Mouse (Mus musculus) heart, embryonic 15.5 days (tissue): ENCODE results near the gene Prrg2. TPM values are rescaled to one million over a fixed set of nuclear protein-coding genes. Genes with fewer than 3 reads are reported as not detected.
A peak's percentile ranks its signal among the peaks of the same experiment; 100 is the strongest.

ENCODE experiments used
- ATAC-seq: fragments of 200-750 bp; cut with Nextera tagmentation; replicated peaks from 2 replicates; pipeline ENCODE4 v1.8.0; 2017; ENCODE audit warnings: low read depth, moderate TSS enrichment; ENCODE audit not compliant: insufficient number of reproducible peaks, insufficient read depth, low FRiP score
- H3K27ac ChIP-seq: fragments of 300-500 bp; sonication (generic); 2 replicates; pipeline ENCODE4 v1.5.1; 2015; ENCODE audit warnings: mild to moderate bottlenecking, inconsistent platforms
- H3K27me3 ChIP-seq: fragments of 300-500 bp; sonication (generic); 2 replicates; pipeline ENCODE4 v1.6.1; 2015; ENCODE audit warnings: inconsistent platforms
- H3K36me3 ChIP-seq: fragments of 300-500 bp; sonication (generic); 2 replicates; pipeline ENCODE4 v1.6.1; 2015; ENCODE audit warnings: mild to moderate bottlenecking, inconsistent platforms
- H3K4me1 ChIP-seq: fragments of 300-500 bp; sonication (generic); replicated peaks from 2 replicates; pipeline ENCODE4 v1.6.1; 2015; ENCODE audit warnings: inconsistent platforms
- H3K4me2 ChIP-seq: fragments of 300-500 bp; sonication (generic); 2 replicates; pipeline ENCODE4 v1.6.1; 2015; ENCODE audit warnings: inconsistent platforms, mild to moderate bottlenecking, moderate library complexity
- H3K4me3 ChIP-seq: fragments of 300-500 bp; sonication (generic); 2 replicates; pipeline ENCODE4 v1.5.1; 2015; ENCODE audit warnings: mild to moderate bottlenecking, inconsistent platforms
- H3K9ac ChIP-seq: fragments of 300-500 bp; sonication (generic); 2 replicates; pipeline ENCODE4 v1.6.1; 2015; ENCODE audit warnings: mild to moderate bottlenecking, inconsistent platforms
- H3K9me3 ChIP-seq: fragments of 300-500 bp; sonication (generic); replicated peaks from 2 replicates; pipeline ENCODE4 v1.6.1; 2016; ENCODE audit warnings: inconsistent platforms
- WGBS: fragments of 180-500 bp; shearing (Covaris S2); methylation state at CpG from one replicate; pipeline ENCODE4 v1.1.7; 2015; ENCODE audit warnings: mixed read lengths; 5-methylcytosine and 5-hydroxymethylcytosine counted together
- polyA plus RNA-seq: library from polyadenylated mRNA; unstranded; fragments of >200 nt; fragmentation: Nextera tagmentation; extraction: Ambion mirVana; gene quantifications from 2 replicates; pipeline ENCODE4 v1.2.1, GENCODE M21; 2015

Gene Prrg2
- polyA plus RNA-seq, 1 experiment from 2014 or later: 12.9 TPM

DNA sequence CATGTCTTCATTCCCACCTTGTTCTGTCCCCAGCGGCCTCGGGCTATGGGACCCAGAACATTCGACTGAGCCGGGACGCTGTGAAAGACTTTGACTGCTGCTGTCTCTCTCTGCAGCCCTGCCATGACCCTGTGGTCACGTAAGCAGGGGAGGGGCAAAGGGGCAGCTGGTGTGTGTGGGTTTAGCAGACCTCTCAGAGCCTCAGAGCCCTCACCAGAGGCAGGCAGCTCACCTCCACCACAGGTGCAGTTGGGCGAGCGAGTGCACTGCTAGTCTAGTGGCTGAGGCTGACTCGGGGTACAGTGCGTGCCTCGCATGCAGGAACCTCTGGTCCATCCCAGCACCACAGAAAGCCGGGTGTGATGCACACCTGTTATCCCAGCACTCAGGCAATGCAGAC, 11.5 kb upstream of the Prrg2 start:
- H3K4me2 ChIP-seq: no peak overlapping the region
- no peaks in the 10 kb centered on the region for H3K9me3 ChIP-seq
- peaks cover 18% of the 10 kb centered on the region; the same call in 1 of the 2 replicates for H3K36me3 ChIP-seq
- WGBS: 87% methylated on average over 12 of the region's 12 CpGs
- peaks cover 19% of the 10 kb centered on the region for H3K4me1 ChIP-seq
- ATAC-seq: no peak
- H3K4me3 ChIP-seq: no peak overlapping the region
- H3K27me3 ChIP-seq: no peaks in the 10 kb centered on the region
- H3K27ac ChIP-seq: no peak overlapping the region
- no peak overlapping the region for H3K9ac ChIP-seq

DNA sequence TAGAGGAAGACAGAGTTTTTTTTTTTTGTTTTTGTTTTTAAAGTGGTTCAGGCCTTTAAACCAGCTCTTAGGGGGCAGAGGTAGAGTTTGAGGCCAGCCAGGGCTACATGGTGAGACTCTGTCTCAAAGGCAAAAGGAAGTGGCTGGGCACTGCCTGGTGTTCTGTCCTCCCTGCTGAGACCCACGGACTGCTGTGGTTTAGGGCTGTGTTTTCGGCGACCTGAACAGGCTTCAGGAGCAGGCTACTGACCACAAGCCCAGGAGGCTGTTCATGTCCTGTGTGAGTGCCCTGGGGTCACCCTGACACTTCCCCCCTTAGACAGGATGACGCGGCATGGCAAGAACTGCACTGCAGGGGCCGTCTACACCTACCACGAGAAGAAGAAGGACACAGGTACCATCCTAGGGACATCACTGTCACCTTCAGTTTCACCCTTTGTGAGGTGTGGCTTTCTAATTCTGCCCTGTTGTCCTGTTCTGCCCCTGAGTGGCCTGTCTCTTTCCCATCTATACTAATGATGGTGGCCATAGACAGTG, 10.8 kb upstream of the Prrg2 start:
- WGBS: 68% methylated on average over 7 of the region's 7 CpGs
- no peak overlapping the region for H3K9ac ChIP-seq
- ATAC-seq: no peak
- H3K4me2 ChIP-seq: no peak overlapping the region
- H3K4me3 ChIP-seq: no peak overlapping the region
- H3K4me1 ChIP-seq: peaks cover 19% of the 10 kb centered on the region
- no peak overlapping the region for H3K27ac ChIP-seq
- H3K36me3 ChIP-seq: peaks cover 18% of the 10 kb centered on the region; the same call in 1 of the 2 replicates
- no peaks in the 10 kb centered on the region for H3K9me3 ChIP-seq
- no peaks in the 10 kb centered on the region for H3K27me3 ChIP-seq

DNA sequence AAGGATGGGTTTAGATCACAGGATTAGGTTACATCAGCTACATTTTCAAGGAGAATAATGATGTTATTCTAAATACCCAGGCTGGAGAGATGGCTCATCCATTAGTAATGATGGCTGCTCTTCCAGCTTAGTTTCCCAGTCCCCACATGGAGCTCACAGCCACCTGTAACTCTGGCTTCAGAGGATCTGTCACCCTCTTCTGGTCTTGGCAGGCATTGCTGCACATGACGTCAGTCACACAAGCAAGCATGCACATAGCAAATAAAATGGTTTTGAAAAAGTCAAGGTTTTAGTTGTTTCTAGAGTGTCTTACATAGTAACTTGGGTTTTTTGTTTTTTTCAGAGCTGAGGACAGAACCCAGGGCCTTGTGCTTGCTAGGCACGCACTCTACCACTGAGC, 9.8 kb upstream of the Prrg2 start:
- H3K9me3 ChIP-seq: no peaks in the 10 kb centered on the region
- H3K27ac ChIP-seq: no peak overlapping the region
- H3K27me3 ChIP-seq: no peaks in the 10 kb centered on the region
- H3K9ac ChIP-seq: no peak overlapping the region
- no peak overlapping the region for H3K4me3 ChIP-seq
- no peak overlapping the region for H3K4me2 ChIP-seq
- ATAC-seq: no peak
- whole genome bisulfite sequencing: 89% methylated on average over 2 of the region's 2 CpGs
- peaks cover 11% of the 10 kb centered on the region; the same call in 1 of the 2 replicates for H3K36me3 ChIP-seq
- H3K4me1 ChIP-seq: peaks cover 19% of the 10 kb centered on the region

DNA sequence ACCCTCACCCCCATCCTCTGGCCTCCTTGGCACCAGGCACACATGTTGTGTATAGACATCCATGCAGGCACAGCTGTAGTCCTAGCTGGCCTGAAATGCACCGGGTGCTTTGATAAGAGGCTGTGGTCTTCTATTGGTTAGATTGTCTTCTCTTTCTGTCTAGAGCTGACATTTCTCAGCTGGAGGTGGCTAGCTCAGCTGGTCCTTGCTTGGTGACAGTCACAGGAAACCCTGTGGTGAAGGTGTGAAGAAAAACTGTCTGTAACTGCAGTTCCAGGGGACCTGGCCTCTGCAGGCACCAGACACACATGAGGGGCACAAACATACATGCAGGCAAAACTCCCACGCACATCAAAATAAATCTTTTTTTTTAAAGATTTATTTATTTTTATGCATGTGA, 7.2 kb upstream of the Prrg2 start:
- Histone ChIP-seq H3K4me3 (no peak overlapping the region), H3K4me2 (no peak overlapping the region), H3K27me3 (no peaks in the 10 kb centered on the region), H3K9me3 (no peaks in the 10 kb centered on the region), H3K27ac (no peak overlapping the region), H3K36me3 (no peaks in the 10 kb centered on the region; the same call in 1 of the 2 replicates), H3K9ac (no peak overlapping the region), H3K4me1 (peaks cover 4% of the 10 kb centered on the region)
- 69% methylated on average over 2 of the region's 2 CpGs for WGBS
- ATAC-seq: no peak

DNA sequence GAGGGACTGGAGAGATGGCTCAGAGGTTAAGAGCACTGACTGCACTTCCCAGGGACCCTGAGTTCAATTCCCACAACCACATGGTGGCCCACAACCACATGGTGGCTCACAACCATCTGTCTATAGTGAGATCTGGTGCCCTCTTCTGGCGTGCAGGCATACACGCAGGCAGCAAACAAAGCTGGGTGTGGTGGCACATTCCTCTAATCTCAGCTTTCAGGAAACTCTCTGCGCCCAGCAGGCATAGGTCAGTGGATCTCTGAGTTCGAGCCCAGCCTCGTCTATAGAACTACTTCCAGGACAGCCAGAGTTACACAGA, 5.5 kb upstream of the Prrg2 start:
- 0 out of 2 replicates have a peak, but pooled peaks have one; percentile 3 for ATAC-seq
- no peak overlapping the region for H3K27ac ChIP-seq
- WGBS: 37% methylated on average over 5 of the region's 5 CpGs

DNA sequence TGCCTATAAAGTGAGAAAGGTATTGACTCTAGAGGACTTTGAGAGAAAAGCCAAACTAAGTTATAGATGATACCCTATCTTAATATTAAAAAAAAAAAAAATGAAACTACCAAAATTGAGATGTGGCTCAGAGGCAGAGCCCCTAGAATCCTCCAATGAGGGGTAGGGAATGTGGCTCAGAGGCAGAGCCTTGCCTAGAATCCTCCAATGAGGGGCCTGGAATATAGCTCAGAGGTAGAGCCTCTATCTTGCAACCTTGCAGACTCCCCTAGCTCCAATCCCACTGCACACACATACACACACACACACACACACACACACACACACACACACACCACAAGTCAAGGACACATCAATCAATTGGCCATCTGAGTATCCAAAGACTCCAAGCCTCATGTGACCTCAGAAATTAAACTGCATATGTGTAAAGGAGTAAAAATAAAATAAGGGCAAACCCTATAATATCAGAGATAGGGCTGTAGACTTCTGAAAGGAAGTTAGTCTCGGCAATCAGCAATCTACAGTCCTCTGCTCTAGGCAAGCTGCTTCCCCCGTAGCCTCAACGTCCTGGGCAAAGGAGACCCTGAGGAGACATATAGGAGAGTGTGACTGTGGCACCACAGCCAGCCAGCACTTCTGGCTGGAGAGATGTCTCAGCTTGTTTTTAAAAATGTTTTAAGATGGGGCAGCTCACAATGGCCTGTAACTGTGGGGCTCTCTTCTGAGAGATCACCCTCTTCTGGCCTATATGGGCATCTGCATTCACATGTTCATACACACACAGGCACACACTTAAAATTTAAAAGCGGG, 4.9 kb upstream of the Prrg2 start:
- H3K27me3 ChIP-seq: no peaks in the 10 kb centered on the region
- H3K4me3 ChIP-seq: no peak overlapping the region
- 0 out of 2 replicates have a peak, but pooled peaks cover 3% of the 10 kb centered on the region for H3K36me3 ChIP-seq
- H3K4me2 ChIP-seq: no peak overlapping the region
- H3K4me1 ChIP-seq: peaks cover 11% of the 10 kb centered on the region
- no peak overlapping the region for H3K9ac ChIP-seq
- H3K9me3 ChIP-seq: no peaks in the 10 kb centered on the region
- no peak for ATAC-seq
- H3K27ac ChIP-seq: no peak overlapping the region
- WGBS: 77% methylated on average over 4 of the region's 4 CpGs

More for the DNA sequence above, 5.5 kb upstream of the Prrg2 start:
- Histone ChIP-seq H3K9ac (no peak overlapping the region), H3K27me3 (no peaks in the 10 kb centered on the region), H3K9me3 (no peaks in the 10 kb centered on the region), H3K4me3 (no peak overlapping the region), H3K36me3 (0 out of 2 replicates have a peak, but pooled peaks cover 3% of the 10 kb centered on the region), H3K4me1 (peaks cover 10% of the 10 kb centered on the region), H3K4me2 (no peak overlapping the region)

DNA sequence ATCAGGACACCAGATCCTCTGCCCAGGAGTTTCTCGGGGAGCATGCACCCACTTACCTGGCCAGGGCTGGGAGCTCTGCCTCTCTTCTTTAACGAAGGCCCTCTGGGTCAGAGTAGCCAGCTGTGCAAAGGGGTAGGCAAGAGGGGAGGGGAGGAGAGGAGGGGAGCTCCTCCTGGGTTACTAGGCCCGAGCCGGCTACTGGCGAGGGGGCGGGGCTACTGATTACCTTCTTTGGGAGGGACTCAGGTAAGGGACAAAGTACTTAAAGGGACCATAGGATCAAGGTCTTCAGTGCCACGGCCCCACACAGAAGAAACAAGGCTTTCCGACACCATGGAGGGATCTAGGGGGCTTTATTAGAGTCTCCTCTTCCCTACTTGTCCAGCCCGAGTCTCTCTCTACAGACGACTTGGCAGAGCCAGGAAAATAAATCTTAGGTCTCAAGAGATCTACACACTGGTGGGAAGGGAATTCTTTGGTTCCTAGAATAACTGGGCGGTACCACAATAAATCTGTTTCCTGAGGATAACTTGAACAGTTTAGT, 873 bp downstream of the Prrg2 start:
- Histone ChIP-seq H3K36me3 (0 out of 2 replicates have a peak, but pooled peaks cover 3% of the 10 kb centered on the region), H3K4me3 (peak overlapping the region; percentile 71), H3K4me2 (peak overlapping the region; percentile 69), H3K4me1 (peaks cover 21% of the 10 kb centered on the region), H3K27me3 (no peaks in the 10 kb centered on the region), H3K27ac (peak overlapping the region; percentile 95), H3K9me3 (no peaks in the 10 kb centered on the region), H3K9ac (peak overlapping the region; percentile 20)
- ATAC-seq: no peak
- WGBS: 17% methylated on average over 11 of the region's 11 CpGs

DNA sequence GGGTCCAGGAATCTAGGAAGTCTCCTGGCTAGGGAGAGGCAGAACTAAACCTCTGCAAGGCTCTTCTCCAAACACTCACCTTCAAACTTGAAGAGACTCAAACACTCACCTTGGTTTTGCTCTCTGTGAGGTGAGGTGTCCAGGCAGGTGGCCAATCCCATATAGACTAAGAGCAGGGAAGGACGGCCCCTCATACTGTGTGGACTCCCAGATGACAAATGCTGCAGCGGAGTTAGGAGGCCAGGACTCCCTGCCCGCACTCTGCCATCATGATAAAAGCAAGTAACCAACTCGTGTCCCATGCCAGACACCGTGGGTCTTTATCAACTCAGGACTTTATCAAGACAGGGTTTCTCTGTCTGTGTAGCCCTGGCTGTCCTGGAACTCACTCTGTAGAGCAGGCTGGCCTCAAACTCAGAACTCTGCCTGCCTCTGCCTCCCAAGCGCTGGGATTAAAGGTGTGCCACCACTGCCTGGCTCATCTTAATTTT, 1.8 kb downstream of the Prrg2 start:
- 0 out of 2 replicates have a peak, but pooled peaks cover 3% of the 10 kb centered on the region for H3K36me3 ChIP-seq
- H3K9me3 ChIP-seq: no peaks in the 10 kb centered on the region
- H3K27me3 ChIP-seq: no peaks in the 10 kb centered on the region
- no peak overlapping the region for H3K9ac ChIP-seq
- H3K27ac ChIP-seq: no peak overlapping the region
- H3K4me2 ChIP-seq: no peak overlapping the region
- H3K4me3 ChIP-seq: no peak overlapping the region
- 73% methylated on average over 6 of the region's 6 CpGs for WGBS
- peaks cover 21% of the 10 kb centered on the region for H3K4me1 ChIP-seq
- no peak for ATAC-seq

DNA sequence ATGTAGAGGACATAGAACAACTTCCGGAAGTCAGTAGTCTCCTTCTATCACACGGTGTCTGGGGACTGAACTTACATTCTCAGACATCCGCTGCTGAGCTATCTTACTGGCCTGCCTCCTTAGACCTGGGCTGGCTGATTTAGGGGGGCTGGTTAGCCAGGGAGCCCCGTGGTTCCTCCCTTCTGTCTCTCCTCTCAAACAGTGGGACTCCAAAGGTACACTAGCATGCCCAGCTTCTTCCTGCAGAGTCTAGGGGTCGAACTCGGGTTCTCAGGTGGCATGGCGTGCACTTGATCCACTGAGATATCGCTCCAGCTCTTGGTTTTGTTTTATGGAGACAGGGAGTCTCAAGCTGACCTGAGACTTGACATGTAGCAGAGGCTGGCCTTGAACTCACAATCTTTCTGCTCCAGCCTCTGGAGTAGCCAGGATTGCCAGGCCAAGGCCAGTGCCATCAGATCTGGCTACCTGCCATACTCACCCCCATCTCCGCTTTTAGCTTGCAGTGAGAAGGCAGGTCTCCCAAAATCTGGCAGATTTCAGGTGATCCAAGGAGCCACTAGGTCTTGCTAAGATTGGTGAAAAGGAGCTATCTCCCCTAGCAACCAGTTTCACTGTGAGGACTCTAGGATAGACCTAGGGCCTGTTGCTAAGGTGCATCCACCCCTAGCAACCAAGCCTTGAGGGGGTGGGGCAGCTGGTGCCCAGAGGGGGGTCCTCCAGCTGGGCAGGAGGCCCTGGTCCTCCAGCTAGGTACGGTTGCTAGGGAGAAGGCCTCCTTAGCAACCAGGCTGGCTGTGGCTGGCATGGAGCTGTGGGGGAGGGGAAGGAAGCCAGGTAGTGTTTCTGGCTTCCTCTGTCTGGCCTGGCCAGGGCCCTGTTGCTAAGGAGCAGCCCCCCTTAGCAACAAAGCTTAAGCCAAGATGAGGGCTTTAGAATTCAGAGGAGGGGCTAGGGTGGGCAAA, 3.6 kb downstream of the Prrg2 start:
- no peak overlapping the region for H3K27ac ChIP-seq
- 0 out of 2 replicates have a peak, but pooled peaks cover 2% of the 10 kb centered on the region for H3K36me3 ChIP-seq
- WGBS: 73% methylated on average over 10 of the region's 10 CpGs
- no peaks in the 10 kb centered on the region for H3K9me3 ChIP-seq
- no peak for ATAC-seq
- no peak overlapping the region for H3K4me3 ChIP-seq
- H3K4me2 ChIP-seq: no peak overlapping the region
- peaks cover 24% of the 10 kb centered on the region for H3K4me1 ChIP-seq
- H3K27me3 ChIP-seq: no peaks in the 10 kb centered on the region
- H3K9ac ChIP-seq: no peak overlapping the region

DNA sequence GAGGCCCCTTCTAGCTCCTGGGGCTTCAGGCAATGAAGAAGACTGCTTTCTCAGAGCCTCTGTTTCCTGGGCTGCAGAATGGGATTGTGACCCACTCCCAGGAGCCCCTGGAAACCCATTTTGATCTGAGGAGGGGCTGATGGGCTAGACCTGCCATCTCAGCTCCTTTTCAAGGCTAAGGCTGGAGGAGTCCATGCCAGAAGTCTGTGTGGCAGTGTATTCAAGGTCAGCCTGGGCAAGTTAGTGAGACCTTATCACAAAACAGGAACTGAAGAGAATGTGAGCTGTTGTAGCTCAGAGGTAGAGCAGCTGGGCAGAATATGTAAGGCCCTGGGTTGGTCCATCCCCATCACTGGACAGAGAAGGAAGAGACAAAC, 5.5 kb downstream of the Prrg2 start:
- Histone ChIP-seq H3K9me3 (no peaks in the 10 kb centered on the region), H3K4me1 (peaks cover 19% of the 10 kb centered on the region), H3K4me3 (no peak overlapping the region), H3K36me3 (no peaks in the 10 kb centered on the region), H3K27ac (no peak overlapping the region), H3K27me3 (no peaks in the 10 kb centered on the region), H3K4me2 (no peak overlapping the region), H3K9ac (0 out of 2 replicates have a peak overlapping the region, but pooled peaks have one; percentile 4)
- no peak for ATAC-seq
